Mouse (Mus musculus): ENCODE results near the gene Nfkb1. TPM values are rescaled to one million over a fixed set of nuclear protein-coding genes. Genes with fewer than 3 reads are reported as not detected.

Gene Nfkb1
- polyA plus RNA-seq, 1 experiment from 2014 or later: 9.4 TPM

DNA sequence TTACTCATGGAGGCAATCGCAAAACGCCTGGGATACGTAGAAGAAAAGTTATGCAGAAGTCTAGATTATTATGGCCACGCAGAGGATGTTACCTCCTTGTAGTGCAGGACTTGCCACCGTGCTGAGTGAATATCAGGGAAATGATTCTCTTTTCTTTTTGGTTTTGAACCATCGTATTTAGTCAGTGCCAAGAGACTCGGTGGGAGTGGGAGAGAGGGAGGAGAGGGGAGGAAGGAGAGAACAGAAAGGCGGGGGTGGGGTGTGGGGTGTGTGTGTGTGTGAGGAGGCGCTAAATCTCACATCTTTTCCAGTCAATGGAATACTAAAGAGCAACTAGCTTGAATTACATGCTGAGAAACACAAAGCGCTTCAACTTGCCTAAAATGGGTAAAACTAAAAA, 41.5 kb downstream of the Nfkb1 start:
- H3K4me1 ChIP-seq (replicated peaks): no peaks in the 10 kb centered on the region
- peaks cover 47% of the 10 kb centered on the region for H3K36me3 ChIP-seq
- DNase-seq (ENCODE audit: low spot score): no peak
- H3K27ac ChIP-seq: no peak overlapping the region
- no peaks in the 10 kb centered on the region for H3K9me3 ChIP-seq
- 88% methylated on average over 10 of the region's 10 CpGs for WGBS
- no peaks in the 10 kb centered on the region for H3K27me3 ChIP-seq (ENCODE audit: insufficient read depth, poor library complexity, severe bottlenecking)
- no peak overlapping the region for H3K4me3 ChIP-seq

DNA sequence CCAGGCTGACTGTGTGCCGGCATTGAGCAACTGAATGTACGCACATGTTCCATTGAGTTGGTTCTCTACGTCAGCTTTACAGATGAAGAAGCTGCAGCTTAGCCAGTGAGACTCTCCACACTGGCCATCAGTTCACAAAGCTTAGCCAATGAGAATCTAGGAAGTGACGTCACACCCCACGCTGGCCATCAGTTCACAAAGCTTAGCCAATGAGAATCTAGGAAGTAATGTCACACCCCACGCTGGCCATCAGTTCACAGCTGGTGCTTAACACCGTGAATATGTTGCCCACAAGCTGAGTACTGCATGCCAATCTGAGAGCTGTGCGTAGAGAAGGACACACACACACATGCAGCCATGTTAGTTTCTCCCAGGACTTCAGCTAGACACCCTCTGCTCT, 42.8 kb downstream of the Nfkb1 start:
- Histone ChIP-seq H3K36me3 (peaks cover 55% of the 10 kb centered on the region), H3K4me1 (replicated peaks) (no peaks in the 10 kb centered on the region), H3K4me3 (no peak overlapping the region), H3K27me3 (ENCODE audit: insufficient read depth, poor library complexity, severe bottlenecking) (no peaks in the 10 kb centered on the region), H3K27ac (no peak overlapping the region), H3K9me3 (no peaks in the 10 kb centered on the region)
- DNase-seq (ENCODE audit: low spot score): no peak
- WGBS: 92% methylated on average over 8 of the region's 8 CpGs

DNA sequence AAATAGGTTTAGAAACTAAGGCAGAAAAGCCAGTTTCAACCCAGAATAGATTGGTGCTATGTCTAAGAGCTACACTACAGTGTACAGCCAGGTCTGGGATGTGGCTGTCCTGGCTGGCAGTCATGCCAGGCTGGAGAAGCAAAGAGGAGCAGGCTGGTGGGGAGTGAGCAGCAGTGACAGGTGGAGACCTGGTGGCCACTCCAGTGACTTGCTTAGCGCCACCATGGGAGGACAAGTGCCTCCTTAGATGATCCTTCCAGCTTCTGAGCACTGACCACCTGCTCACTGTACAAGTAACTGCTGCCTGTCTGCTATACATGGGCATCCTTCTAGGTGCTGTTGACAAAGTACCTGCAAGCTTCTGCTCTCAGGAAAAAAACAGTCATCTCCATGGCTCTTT, 44.7 kb downstream of the Nfkb1 start:
- Histone ChIP-seq H3K4me3 (no peak overlapping the region), H3K9me3 (no peaks in the 10 kb centered on the region), H3K27me3 (ENCODE audit: insufficient read depth, poor library complexity, severe bottlenecking) (no peaks in the 10 kb centered on the region), H3K36me3 (peaks cover 48% of the 10 kb centered on the region), H3K4me1 (replicated peaks) (no peaks in the 10 kb centered on the region), H3K27ac (no peak overlapping the region)
- no peak for DNase-seq (ENCODE audit: low spot score)
- 100% methylated on average over 1 of the region's 1 CpGs for WGBS

DNA sequence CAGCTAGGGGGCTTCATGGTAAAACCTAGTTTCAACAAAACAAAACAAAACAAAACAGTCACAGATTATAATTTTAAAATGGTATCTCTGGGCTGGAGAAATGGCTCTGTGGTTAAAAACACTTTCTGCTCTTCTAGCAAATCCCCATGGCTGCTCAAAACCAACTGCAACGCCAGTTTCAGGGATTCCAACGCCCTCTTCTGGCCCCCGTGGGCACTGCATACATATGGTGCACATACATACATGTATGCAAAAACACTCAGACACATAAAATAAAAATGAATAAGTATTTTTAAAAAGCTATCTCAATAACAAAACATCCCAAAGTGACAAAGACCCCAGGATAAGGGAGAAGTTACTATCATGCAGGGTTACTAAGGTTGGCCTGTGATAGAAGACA, 46.4 kb downstream of the Nfkb1 start:
- Histone ChIP-seq H3K36me3 (peaks cover 61% of the 10 kb centered on the region), H3K27ac (no peak overlapping the region), H3K9me3 (no peaks in the 10 kb centered on the region), H3K27me3 (ENCODE audit: insufficient read depth, poor library complexity, severe bottlenecking) (no peaks in the 10 kb centered on the region), H3K4me1 (replicated peaks) (no peaks in the 10 kb centered on the region), H3K4me3 (no peak overlapping the region)
- no peak for DNase-seq (ENCODE audit: low spot score)
- WGBS: 88% methylated on average over 3 of the region's 3 CpGs

DNA sequence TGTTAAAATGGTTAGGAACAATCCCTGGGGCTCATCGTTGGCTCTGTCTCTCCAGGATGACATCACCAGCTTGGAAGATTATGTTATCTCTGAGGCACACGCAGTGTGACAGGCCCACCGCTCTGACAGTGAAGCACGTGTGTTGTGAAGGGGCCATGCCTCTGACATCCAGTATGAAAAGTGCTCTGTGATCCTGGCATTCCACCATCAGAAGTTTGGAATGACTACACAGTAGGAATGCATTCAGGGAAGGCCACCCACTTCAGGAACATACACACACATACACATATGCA, 49.8 kb downstream of the Nfkb1 start:
- no peak overlapping the region for H3K27ac ChIP-seq
- H3K9me3 ChIP-seq: no peaks in the 10 kb centered on the region
- no peak overlapping the region for H3K4me3 ChIP-seq
- DNase-seq (ENCODE audit: low spot score): no peak
- 92% methylated on average over 4 of the region's 4 CpGs for WGBS
- no peaks in the 10 kb centered on the region for H3K27me3 ChIP-seq (ENCODE audit: insufficient read depth, poor library complexity, severe bottlenecking)
- H3K36me3 ChIP-seq: peaks cover 56% of the 10 kb centered on the region
- peaks cover 3% of the 10 kb centered on the region; the same call in 1 of the 2 replicates for H3K4me1 ChIP-seq (replicated peaks)

DNA sequence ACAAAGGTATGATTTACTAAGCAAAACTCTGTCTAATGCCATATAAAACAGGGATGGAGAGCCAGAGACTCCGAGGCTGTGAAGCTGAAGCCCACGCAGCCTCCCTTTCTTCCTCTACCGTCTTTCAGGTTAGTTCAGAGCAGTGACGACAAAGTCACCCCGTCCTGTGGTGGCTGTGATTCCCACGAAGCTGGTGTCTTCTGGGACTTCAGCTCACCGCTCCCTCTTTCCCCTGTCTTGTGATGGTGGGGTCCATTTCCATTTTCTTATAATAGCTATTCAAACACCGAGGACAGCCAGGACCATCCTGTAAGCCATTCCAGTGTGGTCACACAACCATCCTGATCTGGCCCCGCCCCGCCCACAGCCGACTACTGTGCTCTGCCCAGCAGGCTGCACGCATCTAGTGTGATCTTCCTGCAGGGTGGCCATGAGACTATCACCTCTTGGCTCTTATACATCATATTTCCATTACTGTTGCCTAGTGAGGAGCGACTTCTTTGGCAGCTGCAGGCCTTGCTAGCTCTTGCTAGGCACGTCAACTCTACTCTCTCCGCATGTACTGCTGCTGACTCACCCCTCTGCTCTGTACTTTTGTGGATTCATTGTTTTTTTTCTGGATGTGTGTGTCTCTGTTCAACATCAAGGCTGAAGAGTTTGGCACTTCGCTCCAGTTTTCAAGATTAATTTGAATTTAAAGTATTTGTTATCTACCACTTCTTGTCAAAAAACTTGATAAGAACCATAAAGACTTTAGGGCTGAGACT, 50.3 kb downstream of the Nfkb1 start:
- 92% methylated on average over 16 of the region's 16 CpGs for WGBS
- Histone ChIP-seq H3K4me1 (replicated peaks) (peaks cover 6% of the 10 kb centered on the region; the same call in 1 of the 2 replicates), H3K27me3 (ENCODE audit: insufficient read depth, poor library complexity, severe bottlenecking) (no peaks in the 10 kb centered on the region), H3K27ac (no peak overlapping the region), H3K36me3 (peaks cover 52% of the 10 kb centered on the region), H3K9me3 (no peaks in the 10 kb centered on the region), H3K4me3 (no peak overlapping the region)
- DNase-seq (ENCODE audit: low spot score): no peak

DNA sequence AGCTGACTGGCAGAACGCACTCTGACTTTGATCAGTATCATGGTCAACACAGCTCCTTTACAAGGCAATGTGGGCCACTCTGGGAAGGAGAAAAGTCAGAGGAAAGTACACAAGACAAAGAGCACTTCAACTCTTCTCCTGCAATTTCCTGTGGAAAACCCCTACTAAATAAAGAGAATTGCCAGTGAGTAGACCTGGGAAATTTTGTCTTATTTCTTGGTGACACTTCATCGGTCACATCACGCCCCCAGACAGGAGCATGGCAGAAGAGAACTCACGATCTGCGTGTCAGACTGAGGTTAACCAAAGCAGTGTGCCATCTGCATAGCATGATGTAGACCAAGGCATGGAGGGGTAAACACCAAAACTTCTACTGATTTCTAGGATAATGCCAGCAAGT, 51.1 kb downstream of the Nfkb1 start:
- Histone ChIP-seq H3K9me3 (no peaks in the 10 kb centered on the region), H3K27ac (no peak overlapping the region), H3K36me3 (peaks cover 45% of the 10 kb centered on the region), H3K27me3 (ENCODE audit: insufficient read depth, poor library complexity, severe bottlenecking) (no peaks in the 10 kb centered on the region), H3K4me1 (replicated peaks) (peaks cover 6% of the 10 kb centered on the region; the same call in 1 of the 2 replicates), H3K4me3 (no peak overlapping the region)
- no peak for DNase-seq (ENCODE audit: low spot score)
- WGBS: 96% methylated on average over 5 of the region's 5 CpGs

DNA sequence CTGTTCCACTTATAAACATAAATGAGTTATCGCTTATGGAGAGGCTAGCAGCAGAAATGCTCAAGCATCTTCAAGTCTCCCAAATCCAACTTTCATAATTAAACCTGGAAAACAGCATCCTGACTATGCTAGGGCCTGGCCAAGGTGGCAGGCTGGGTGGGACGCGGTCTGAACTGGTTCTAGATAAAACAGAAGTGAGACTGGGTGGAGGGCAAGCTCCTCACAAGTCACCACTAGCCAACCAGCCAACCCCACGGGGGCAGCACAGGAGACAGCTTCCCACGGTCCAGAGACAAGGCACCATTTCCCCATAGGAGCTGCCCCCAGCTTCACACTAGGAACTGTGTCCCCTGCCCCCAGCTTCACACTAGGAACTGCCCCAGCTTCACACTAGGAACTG, 53.8 kb downstream of the Nfkb1 start:
- no peaks in the 10 kb centered on the region for H3K9me3 ChIP-seq
- 84% methylated on average over 5 of the region's 5 CpGs for WGBS

DNA sequence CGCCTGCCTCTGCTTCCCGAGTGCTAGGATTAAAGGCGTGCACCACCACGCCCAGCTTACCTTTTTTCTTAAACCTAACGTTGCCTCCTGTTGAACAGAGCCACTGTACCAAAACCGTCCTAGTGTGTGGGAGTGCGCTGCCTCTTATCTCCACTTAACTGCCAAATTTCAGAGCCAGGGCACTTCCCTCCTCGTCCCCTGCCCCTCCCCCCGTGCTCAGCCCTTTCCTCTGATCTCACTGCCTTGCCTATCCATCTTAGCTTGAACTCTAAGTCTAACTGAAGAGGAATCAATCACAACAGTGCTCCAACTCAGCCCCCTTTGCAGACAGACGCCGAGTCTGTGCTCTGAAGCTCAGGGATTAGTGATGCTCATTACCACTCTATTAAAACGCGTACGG, 54.9 kb downstream of the Nfkb1 start:
- no peaks in the 10 kb centered on the region for H3K27me3 ChIP-seq (ENCODE audit: insufficient read depth, poor library complexity, severe bottlenecking)
- no peak for DNase-seq (ENCODE audit: low spot score)
- no peak overlapping the region for H3K4me3 ChIP-seq
- H3K9me3 ChIP-seq: no peaks in the 10 kb centered on the region
- H3K36me3 ChIP-seq: peaks cover 21% of the 10 kb centered on the region
- no peak overlapping the region for H3K27ac ChIP-seq
- WGBS: 55% methylated on average over 14 of the region's 14 CpGs
- peaks cover 10% of the 10 kb centered on the region; the same call in 1 of the 2 replicates for H3K4me1 ChIP-seq (replicated peaks)

More for the DNA sequence above, 53.8 kb downstream of the Nfkb1 start:
- Histone ChIP-seq H3K27me3 (ENCODE audit: insufficient read depth, poor library complexity, severe bottlenecking) (no peaks in the 10 kb centered on the region), H3K4me3 (no peak overlapping the region), H3K36me3 (peaks cover 27% of the 10 kb centered on the region), H3K4me1 (replicated peaks) (peaks cover 6% of the 10 kb centered on the region; the same call in 1 of the 2 replicates), H3K27ac (no peak overlapping the region)
- no peak for DNase-seq (ENCODE audit: low spot score)

DNA sequence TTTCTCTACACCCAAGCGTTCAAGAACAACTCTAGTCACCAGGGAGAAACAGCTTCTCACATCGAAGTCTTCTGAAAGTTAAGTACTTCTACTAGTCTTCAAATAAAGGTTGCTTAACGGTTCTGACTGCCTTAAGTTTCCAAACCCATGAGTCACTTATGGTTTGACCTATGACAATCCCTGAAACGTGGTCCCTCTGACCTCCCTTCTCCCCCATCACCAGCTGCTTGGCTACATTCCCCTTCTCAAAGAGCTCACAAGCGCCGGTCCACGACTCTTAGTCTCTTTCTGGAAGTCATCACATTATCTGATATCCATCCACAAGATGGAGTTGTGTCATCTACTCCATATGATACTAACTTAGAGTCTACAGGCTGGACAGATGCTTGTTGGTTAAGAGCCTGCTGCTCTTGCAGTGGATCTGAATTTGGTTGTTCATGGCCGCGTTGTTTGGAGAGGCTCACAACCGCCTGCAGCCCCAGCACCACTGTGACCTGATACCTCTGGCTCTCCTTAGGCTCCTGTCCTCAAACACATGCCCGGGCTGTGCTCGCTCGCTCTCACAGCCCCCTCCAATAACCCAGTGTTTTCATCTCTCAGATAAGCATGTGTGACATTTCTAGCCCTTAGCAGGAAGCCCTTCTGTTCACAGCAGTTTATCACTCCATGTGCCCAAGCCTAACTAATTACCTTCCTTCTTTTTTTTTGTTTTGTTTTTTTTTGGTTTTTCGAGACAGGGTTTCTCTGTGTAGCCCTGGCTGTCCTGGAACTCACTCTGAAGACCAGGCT, 55.5 kb downstream of the Nfkb1 start:
- no peak for DNase-seq (ENCODE audit: low spot score)
- no peaks in the 10 kb centered on the region for H3K27me3 ChIP-seq (ENCODE audit: insufficient read depth, poor library complexity, severe bottlenecking)
- H3K4me3 ChIP-seq: no peak overlapping the region
- H3K27ac ChIP-seq: no peak overlapping the region
- H3K36me3 ChIP-seq: peaks cover 16% of the 10 kb centered on the region
- 79% methylated on average over 14 of the region's 14 CpGs for WGBS
- no peaks in the 10 kb centered on the region for H3K9me3 ChIP-seq
- peaks cover 10% of the 10 kb centered on the region; the same call in 1 of the 2 replicates for H3K4me1 ChIP-seq (replicated peaks)

DNA sequence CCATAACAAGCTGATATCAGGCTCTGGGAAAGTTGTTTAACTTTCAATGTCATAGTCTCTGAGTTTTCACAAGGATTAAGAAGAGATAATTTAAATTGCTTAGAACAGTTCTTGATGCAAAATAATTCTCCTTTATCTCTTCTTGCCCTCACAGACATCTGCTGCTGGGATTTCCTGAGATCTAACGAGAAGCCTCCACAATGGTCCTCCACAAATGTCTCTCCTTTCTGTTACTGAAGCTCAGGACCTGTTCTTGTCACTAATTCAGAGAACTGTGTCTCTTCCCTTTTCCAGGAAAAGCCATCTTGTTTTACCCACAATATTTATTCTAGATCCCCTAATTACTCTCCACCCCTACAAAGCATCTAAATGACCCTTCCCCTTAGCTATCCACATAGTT, 56.3 kb downstream of the Nfkb1 start:
- Histone ChIP-seq H3K27me3 (ENCODE audit: insufficient read depth, poor library complexity, severe bottlenecking) (no peaks in the 10 kb centered on the region), H3K36me3 (peaks cover 9% of the 10 kb centered on the region), H3K9me3 (no peaks in the 10 kb centered on the region), H3K4me1 (replicated peaks) (peaks cover 10% of the 10 kb centered on the region; the same call in 1 of the 2 replicates), H3K27ac (no peak overlapping the region), H3K4me3 (no peak overlapping the region)
- DNase-seq (ENCODE audit: low spot score): no peak
- 86% methylated on average over 1 of the region's 1 CpGs for WGBS

DNA sequence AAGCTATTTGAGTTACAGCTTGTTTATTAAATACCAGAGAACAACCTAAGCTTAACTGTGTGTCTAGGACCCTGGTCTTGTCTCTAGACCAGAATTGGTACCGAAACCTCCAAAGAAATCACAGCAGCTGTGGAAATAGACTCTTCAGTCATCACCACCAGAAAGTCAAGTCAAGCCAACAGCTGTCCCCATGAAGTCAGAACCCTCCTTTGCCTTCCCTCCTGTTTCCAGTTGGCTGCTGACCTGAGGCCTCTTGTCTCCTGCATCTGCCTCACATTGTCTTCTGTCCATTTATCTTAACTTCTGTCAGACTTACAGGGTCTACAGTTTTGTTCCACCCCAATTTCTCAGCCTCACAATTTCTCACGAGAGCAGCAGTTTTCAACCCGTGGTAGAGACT, 57.1 kb downstream of the Nfkb1 start:
- no peak for DNase-seq (ENCODE audit: low spot score)
- Histone ChIP-seq H3K4me1 (replicated peaks) (peaks cover 10% of the 10 kb centered on the region; the same call in 1 of the 2 replicates), H3K27me3 (ENCODE audit: insufficient read depth, poor library complexity, severe bottlenecking) (no peaks in the 10 kb centered on the region), H3K36me3 (peaks cover 2% of the 10 kb centered on the region; the same call in 1 of the 2 replicates), H3K27ac (no peak overlapping the region), H3K4me3 (no peak overlapping the region), H3K9me3 (no peaks in the 10 kb centered on the region)
- WGBS: 90% methylated on average over 3 of the region's 3 CpGs

DNA sequence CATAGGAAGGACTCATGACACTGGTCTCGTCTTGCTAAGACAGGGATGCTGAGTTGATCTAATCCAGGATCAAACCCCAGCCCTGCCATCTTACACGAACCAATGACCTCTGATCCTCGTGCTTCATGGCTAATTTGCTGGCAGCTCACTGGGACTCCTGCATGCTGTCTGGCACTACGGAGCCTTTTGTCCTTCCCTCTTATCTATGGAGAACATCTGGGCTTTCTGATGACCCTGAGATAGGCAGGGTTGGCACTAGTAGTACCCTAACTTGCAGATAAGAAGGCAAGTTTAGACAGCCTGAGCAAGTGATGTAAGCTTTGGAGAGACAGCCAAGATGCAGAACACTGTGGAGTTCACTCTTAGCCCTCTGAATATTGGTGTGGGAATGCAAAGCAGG, 59.5 kb downstream of the Nfkb1 start:
- peaks cover 17% of the 10 kb centered on the region for H3K36me3 ChIP-seq
- no peak for DNase-seq (ENCODE audit: low spot score)

More for the DNA sequence above, 59.5 kb downstream of the Nfkb1 start:
- no peaks in the 10 kb centered on the region for H3K9me3 ChIP-seq
- peaks cover 10% of the 10 kb centered on the region; the same call in 1 of the 2 replicates for H3K4me1 ChIP-seq (replicated peaks)
- no peak overlapping the region for H3K4me3 ChIP-seq
- no peaks in the 10 kb centered on the region for H3K27me3 ChIP-seq (ENCODE audit: insufficient read depth, poor library complexity, severe bottlenecking)
- H3K27ac ChIP-seq: no peak overlapping the region
- 44% methylated on average over 4 of the region's 4 CpGs for WGBS

Data from hindbrain, embryonic 10.5 days (tissue).